Mouse (Mus musculus) limb, embryonic 15.5 days (tissue): ENCODE measurements around the gene Crkl. TPM values are rescaled to one million over a fixed set of nuclear protein-coding genes. Genes with fewer than 3 reads are reported as not detected.
"Not testable (repeated sequence)": the region's sequence is repeated elsewhere in the genome, so short reads cannot be mapped to it uniquely, and the experiment has no call there.

Experiments used
- ATAC-seq: fragments of 200-750 bp; cut with Nextera tagmentation; 2 replicates; pipeline ENCODE4 v1.8.0; 2017; ENCODE audit warnings: low read depth, moderate TSS enrichment; ENCODE audit not compliant: insufficient number of reproducible peaks, low FRiP score, low TSS enrichment
- H3K27ac ChIP-seq: fragments of 300-500 bp; sonication (generic); 2 replicates; pipeline ENCODE4 v1.5.1; 2015; ENCODE audit warnings: moderate library complexity, mild to moderate bottlenecking, inconsistent platforms
- H3K27me3 ChIP-seq: fragments of 300-500 bp; sonication (generic); 2 replicates; pipeline ENCODE4 v1.6.1; 2015; ENCODE audit warnings: inconsistent platforms
- H3K36me3 ChIP-seq: fragments of 300-500 bp; sonication (generic); 2 replicates; pipeline ENCODE4 v1.6.1; 2015; ENCODE audit warnings: inconsistent platforms
- H3K4me1 ChIP-seq: fragments of 300-500 bp; sonication (generic); 2 replicates; pipeline ENCODE4 v1.6.1; 2015; ENCODE audit warnings: inconsistent platforms
- H3K4me2 ChIP-seq: fragments of 300-500 bp; sonication (generic); 2 replicates; pipeline ENCODE4 v1.6.1; 2015; ENCODE audit warnings: mild to moderate bottlenecking, inconsistent platforms
- H3K4me3 ChIP-seq: fragments of 300-500 bp; sonication (generic); 2 replicates; pipeline ENCODE4 v1.5.1; 2015; ENCODE audit warnings: mild to moderate bottlenecking, inconsistent platforms
- H3K9ac ChIP-seq: fragments of 300-500 bp; sonication (generic); 2 replicates; pipeline ENCODE4 v1.6.1; 2015; ENCODE audit warnings: inconsistent platforms
- H3K9me3 ChIP-seq: fragments of 300-500 bp; sonication (generic); 2 replicates; pipeline ENCODE4 v1.6.1; 2016; ENCODE audit warnings: inconsistent platforms
- WGBS: fragments of 180-500 bp; shearing (Covaris S2); methylation state at CpG from one replicate; pipeline ENCODE4 v1.1.7; 2015; 5-methylcytosine and 5-hydroxymethylcytosine counted together
- polyA plus RNA-seq: library from polyadenylated mRNA; unstranded; fragments of >200 nt; fragmentation: Nextera tagmentation; extraction: Ambion mirVana; gene quantifications from 2 replicates; pipeline ENCODE4 v1.2.1, GENCODE M21; 2015

Gene Crkl
- polyA plus RNA-seq, 1 experiment from 2014 or later = 69.5 TPM

DNA sequence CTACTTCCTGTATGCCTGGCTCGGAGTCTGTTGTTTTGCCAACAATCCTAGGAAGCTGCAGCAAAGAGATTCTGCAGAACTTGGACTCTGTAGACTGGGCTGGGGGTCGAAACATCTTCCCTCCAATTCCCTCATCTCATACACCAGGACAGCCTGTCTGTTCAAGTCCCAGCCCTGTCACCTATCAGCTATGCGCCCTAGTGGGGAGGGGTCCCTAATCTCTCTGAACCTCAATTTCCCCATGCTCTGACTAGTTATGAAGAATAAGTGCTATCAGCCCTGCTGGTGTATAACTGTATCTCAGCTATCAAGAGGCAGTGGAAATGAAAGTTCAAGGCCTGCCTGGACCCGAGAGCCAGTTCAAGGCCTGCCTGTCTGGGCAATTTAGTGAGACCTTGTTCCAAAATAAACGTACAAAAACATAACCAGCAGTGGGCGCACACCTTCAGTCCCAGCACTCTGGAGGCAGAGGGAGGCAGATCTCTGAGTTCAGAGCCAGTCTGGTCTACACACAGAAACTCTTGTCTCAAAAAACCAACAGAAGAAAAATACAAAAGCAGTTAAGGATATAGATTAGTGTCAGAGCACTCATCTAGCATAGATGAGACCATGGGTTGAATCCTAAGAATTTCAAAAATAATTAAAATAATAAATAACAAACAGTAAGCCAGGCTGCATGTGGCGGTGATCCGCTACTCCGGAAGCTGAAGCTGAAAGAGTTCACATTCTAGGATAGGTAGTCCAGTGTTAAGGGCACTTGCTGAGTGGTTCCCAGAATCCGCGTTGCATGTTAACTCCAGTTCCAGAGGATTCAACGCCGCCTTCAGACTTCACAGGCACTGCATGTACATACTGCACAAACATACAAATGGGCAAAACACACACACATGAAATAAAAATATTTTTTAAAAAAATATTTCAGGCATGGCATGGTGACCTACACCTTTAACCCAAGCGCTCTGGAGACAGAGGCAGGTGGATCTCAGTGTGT lies 37.0 kb downstream of the Crkl start:
- no peak for ATAC-seq
- no peak overlapping the region for H3K27ac ChIP-seq
- H3K9me3 ChIP-seq = no peaks in the 10 kb centered on the region
- H3K36me3 ChIP-seq = peaks cover 36% of the 10 kb centered on the region
- H3K4me2 ChIP-seq = peak overlapping the region; percentile 89
- 46% methylated on average over 14 of the region's 14 CpGs for whole genome bisulfite sequencing
- H3K4me1 ChIP-seq = peaks cover 14% of the 10 kb centered on the region
- peaks cover 27% of the 10 kb centered on the region for H3K27me3 ChIP-seq
- no peak overlapping the region; the same call in 1 of the 2 replicates for H3K9ac ChIP-seq
- H3K4me3 ChIP-seq = peak overlapping the region; percentile 41

DNA sequence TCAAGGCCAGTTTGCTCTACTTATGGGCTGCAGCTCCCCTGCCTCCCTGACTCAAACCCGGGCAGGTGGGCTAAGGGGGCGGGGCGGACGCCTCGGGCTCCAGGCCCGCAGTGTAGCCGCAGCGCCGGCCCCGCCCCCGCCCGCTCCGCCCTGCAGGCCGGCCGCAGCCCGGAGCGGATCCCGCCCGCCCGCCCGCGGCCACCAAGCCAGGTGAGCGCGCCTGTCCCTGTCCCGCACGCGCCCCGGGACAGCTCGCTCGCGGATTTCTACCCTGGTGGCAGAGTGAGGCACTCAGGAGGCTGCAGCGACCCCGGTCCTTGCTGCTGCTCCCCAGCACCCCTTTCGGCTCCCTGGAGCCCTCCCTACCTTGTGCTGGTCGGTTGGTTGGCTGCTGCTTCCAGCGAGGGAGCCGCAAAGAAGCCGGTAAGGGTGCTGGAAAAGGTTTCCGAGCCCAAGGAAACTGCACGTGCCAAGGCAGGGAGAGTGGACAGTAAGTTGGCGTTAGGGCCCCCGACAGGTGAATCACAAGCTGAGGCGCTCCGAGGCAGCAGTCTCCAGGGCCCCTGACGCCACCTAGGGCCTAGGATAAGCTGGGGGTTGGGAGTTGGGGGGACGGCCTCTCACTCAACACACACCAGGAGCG lies 37.8 kb downstream of the Crkl start, which contains the start of gene Aifm3:
Gene Aifm3, plus strand, starts transcription at position 143 of the 643 bp plus-strand sequence.
- Histone ChIP-seq H3K9me3 (no peaks in the 10 kb centered on the region), H3K9ac (peak within 1 kb of the TSS; percentile 26; the same call in 1 of the 2 replicates), H3K27me3 (peaks cover 27% of the 10 kb centered on the region), H3K36me3 (peaks cover 28% of the 10 kb centered on the region), H3K4me1 (peaks cover 14% of the 10 kb centered on the region), H3K27ac (no peak within 1 kb of the TSS), H3K4me2 (peak within 1 kb of the TSS; percentile 89), H3K4me3 (peak within 1 kb of the TSS; percentile 41)
- ATAC-seq = no peak
- WGBS = 2% methylated on average over 45 of the region's 47 CpGs

DNA sequence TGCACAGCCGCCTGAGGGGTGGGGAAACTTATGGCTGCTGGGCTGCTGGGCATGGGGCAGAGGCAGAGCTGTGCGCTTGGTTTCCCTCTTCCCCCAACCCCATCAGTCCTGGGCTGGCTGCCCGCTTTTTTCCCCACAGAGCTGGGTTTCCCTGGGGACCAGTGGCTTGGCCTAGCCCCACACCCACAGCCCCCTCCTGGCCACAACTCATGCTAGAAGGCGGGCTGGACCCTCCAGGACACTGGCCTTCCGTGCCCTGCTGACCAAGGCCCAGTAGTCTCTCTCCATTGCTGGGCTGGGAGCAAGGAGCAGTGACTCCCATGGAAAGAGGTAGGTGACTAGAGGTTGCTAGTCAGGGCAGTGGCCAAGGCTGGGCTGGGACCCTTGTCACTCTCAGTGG lies 39.4 kb downstream of the Crkl start:
- H3K9ac ChIP-seq = no peak overlapping the region
- no peak for ATAC-seq
- H3K4me2 ChIP-seq = no peak overlapping the region
- no peaks in the 10 kb centered on the region for H3K9me3 ChIP-seq
- H3K36me3 ChIP-seq = peaks cover 12% of the 10 kb centered on the region
- WGBS = 80% methylated on average over 5 of the region's 5 CpGs
- no peak overlapping the region for H3K4me3 ChIP-seq
- no peak overlapping the region for H3K27ac ChIP-seq
- peaks cover 14% of the 10 kb centered on the region for H3K4me1 ChIP-seq
- peaks cover 27% of the 10 kb centered on the region for H3K27me3 ChIP-seq

DNA sequence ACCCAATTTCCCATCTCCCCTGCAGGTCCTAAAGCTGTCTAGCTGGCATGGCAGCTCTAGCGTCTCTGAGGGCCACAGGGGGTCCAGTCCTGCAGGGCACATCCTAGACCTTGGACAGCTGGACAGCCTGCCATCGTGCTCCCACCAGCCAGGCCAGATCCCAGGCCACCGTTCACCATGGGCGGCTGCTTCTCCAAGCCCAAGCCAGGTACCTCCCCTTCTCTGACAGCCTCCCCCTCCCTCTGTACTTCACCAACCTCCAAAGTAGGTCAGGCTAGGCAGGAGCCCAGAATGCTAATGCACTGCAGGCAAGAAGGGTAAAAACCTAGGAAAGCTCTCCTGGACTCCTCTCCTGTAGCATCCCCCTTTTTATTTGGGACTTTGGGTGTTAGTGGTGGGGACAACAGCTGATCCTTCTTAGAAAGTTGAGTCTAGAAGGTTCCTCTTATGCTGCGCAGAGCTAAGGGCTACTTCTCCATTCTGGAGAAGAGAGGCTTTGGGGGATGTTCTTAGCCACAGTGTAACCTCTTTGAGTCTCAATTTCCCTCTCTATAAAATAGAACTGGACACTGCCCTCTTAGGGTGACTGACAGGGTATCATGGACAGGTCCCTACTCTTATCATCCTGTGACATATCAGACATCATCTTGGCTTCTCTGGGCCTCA lies 40.2 kb downstream of the Crkl start:
- Histone ChIP-seq H3K36me3 (peaks cover 8% of the 10 kb centered on the region), H3K4me1 (peaks cover 21% of the 10 kb centered on the region), H3K4me2 (no peak overlapping the region), H3K27me3 (peaks cover 27% of the 10 kb centered on the region), H3K27ac (no peak overlapping the region), H3K9me3 (no peaks in the 10 kb centered on the region), H3K4me3 (no peak overlapping the region), H3K9ac (no peak overlapping the region)
- 66% methylated on average over 5 of the region's 5 CpGs for WGBS
- no peak for ATAC-seq

DNA sequence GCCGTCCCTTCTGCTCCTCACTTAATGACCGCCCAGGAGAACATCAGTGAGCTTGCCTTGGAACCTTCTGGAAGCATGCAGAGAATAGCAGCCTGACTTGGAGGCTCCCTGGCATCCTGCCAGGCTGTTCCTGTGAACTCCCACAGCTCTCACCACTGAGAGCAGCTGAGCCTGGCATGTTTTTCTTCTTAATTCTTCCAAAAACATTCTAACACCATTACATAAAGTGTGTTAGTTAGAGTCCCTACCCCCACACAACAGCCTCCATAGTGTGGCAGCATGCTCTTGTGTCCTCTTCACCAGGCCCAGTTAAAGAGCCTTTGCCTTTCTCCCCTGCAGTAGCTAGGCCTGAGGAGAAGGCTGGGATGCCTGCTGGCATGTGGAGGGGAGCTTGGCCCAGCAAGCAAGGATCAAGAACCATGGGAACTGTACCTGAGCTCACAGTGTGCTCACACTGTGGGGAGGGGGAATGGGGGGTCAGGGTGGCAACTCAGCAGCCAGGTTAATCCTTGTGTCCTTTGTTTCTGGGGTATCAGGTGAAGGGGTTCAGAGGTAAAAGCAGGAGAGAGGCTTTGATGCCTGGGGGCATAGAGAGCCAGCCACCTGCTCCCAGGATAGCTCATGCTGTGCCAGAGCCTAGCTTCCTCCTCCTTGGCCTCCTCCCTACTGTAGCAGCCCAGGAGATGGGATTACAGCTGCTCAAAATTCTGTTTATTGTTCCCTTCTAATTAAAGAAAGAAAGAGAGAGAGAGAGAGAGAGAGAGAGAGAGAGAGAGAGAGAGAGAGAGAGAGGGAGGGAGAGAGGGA lies 44.9 kb downstream of the Crkl start:
- 0 out of 2 replicates have a peak, but pooled peaks cover 1% of the 10 kb centered on the region for H3K27me3 ChIP-seq
- H3K27ac ChIP-seq = peak overlapping the region; percentile 50; the same call in 1 of the 2 replicates
- H3K4me2 ChIP-seq = no peak overlapping the region
- H3K9ac ChIP-seq = no peak overlapping the region
- no peaks in the 10 kb centered on the region for H3K9me3 ChIP-seq
- peaks cover 7% of the 10 kb centered on the region for H3K4me1 ChIP-seq
- H3K4me3 ChIP-seq = no peak overlapping the region
- 41% methylated on average over 2 of the region's 2 CpGs for WGBS
- H3K36me3 ChIP-seq = no peaks in the 10 kb centered on the region
- no peak for ATAC-seq

DNA sequence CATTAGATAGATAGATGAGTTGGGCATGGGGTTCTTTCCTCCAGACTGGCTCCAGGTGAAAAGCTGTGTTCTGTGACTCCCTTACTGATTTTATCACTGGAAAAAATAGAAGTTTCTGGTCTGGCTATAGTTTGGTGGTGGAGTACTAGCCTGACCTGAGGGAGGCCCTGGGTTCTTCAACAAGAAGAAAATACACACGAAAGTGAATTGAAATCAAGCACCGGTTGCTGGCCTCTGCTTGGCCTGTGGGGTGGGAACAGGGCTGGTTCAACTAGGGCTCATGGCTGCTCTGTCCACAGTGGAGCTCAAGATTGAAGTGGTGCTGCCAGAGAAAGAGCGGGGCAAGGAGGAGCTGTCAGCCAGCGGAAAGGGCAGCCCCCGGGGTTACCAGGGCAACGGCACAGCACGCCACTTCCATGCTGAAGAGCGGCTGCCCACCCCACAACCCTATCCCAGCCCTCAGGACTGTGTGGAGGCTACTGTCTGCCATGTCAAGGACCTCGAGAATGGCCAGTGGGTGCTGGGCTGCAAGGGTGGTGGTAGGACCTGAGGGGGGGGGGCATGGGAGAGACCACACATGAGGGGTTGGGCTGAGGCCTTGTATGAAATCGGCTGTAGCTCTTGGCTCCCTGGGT lies 47.6 kb downstream of the Crkl start:
- Histone ChIP-seq H3K4me1 (peaks cover 7% of the 10 kb centered on the region), H3K4me3 (no peak overlapping the region), H3K36me3 (no peaks in the 10 kb centered on the region), H3K27me3 (no peaks in the 10 kb centered on the region), H3K9ac (no peak overlapping the region), H3K27ac (no peak overlapping the region), H3K4me2 (no peak overlapping the region), H3K9me3 (no peaks in the 10 kb centered on the region)
- ATAC-seq = no peak
- 31% methylated on average over 10 of the region's 10 CpGs for WGBS

DNA sequence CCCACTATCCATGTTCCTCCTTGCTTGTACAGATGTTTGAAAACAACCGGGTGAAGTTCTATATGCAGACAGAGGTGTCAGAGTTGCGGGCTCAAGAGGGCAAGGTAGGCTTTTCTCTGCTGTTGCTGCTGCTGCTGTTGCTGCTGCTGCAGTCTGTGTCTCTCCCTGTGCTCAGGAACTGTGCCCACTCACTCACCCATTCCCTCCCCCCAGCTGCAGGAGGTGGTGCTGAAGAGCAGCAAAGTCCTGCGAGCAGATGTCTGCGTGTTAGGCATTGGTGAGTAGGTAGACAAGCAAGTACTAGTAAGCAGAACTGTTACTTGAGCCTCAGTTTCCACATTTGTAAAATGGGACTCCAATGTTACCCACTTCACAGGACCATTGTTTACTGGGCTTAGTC lies 50.9 kb downstream of the Crkl start:
- H3K4me1 ChIP-seq = no peaks in the 10 kb centered on the region
- H3K9ac ChIP-seq = no peak overlapping the region
- no peaks in the 10 kb centered on the region for H3K27me3 ChIP-seq
- no peak overlapping the region for H3K27ac ChIP-seq
- no peak overlapping the region for H3K4me3 ChIP-seq
- WGBS = 74% methylated on average over 4 of the region's 4 CpGs
- H3K4me2 ChIP-seq = no peak overlapping the region
- no peaks in the 10 kb centered on the region for H3K36me3 ChIP-seq
- no peaks in the 10 kb centered on the region for H3K9me3 ChIP-seq
- no peak for ATAC-seq

DNA sequence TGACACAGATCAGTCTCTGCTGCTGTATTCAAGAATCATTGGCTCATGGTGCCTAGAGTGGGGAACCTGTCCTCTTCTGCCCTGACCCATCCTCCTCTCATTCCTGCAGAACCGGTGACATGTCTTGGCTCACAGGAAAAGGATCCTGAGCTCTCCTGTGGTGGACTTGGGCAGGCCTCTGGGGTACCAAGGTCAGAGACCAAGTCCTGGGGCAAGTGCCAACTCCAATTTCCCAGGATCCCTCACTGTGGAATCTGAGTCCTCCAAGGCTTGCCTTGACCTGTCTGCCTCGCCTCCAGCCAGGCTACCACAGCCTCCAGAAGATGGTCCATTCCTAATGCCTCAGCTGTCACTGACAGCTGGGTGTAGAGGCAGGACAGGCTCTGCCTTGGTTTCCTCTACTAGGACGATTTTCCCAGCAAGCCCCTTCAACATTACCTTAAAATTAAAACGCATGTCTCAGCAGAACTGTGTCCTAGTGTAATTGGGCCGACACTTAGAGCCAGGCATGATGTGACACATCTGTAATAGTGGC lies 55.3 kb downstream of the Crkl start:
- H3K27ac ChIP-seq = no peak overlapping the region
- no peak overlapping the region for H3K4me2 ChIP-seq
- WGBS = 81% methylated on average over 5 of the region's 5 CpGs
- H3K9ac ChIP-seq = no peak overlapping the region
- peaks cover 15% of the 10 kb centered on the region for H3K36me3 ChIP-seq
- H3K4me1 ChIP-seq = peaks cover 13% of the 10 kb centered on the region
- no peaks in the 10 kb centered on the region for H3K27me3 ChIP-seq
- ATAC-seq = no peak
- H3K4me3 ChIP-seq = no peak overlapping the region
- no peaks in the 10 kb centered on the region for H3K9me3 ChIP-seq

DNA sequence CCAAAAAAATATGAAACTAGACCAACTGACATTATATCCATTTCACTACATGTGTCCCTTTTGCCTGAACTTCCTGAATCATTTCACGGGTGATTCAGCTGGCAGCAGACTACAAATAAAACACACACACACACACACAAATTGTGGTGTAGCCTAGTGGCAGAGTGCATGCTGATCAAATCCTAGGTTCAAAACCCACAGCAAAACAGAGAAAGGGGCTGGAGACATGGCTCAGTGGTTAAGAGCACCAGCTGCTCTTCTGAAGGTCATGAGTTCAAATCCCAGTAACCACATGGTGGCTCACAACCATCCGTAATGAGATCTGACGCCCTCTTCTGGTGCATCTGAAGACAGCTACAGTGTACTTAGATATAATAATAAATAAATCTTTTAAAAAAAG lies 56.2 kb downstream of the Crkl start:
- H3K27me3 ChIP-seq, H3K9me3 ChIP-seq, ATAC-seq: not testable (repeated sequence)
- Histone ChIP-seq H3K27ac (peak overlapping the region; percentile 92), H3K4me1 (peaks cover 13% of the 10 kb centered on the region), H3K9ac (peak overlapping the region; percentile 64; the same call in 1 of the 2 replicates), H3K4me3 (peak overlapping the region; percentile 67), H3K4me2 (peak overlapping the region; percentile 72), H3K36me3 (peaks cover 24% of the 10 kb centered on the region)
- 30% methylated on average over 3 of the region's 3 CpGs for WGBS

DNA sequence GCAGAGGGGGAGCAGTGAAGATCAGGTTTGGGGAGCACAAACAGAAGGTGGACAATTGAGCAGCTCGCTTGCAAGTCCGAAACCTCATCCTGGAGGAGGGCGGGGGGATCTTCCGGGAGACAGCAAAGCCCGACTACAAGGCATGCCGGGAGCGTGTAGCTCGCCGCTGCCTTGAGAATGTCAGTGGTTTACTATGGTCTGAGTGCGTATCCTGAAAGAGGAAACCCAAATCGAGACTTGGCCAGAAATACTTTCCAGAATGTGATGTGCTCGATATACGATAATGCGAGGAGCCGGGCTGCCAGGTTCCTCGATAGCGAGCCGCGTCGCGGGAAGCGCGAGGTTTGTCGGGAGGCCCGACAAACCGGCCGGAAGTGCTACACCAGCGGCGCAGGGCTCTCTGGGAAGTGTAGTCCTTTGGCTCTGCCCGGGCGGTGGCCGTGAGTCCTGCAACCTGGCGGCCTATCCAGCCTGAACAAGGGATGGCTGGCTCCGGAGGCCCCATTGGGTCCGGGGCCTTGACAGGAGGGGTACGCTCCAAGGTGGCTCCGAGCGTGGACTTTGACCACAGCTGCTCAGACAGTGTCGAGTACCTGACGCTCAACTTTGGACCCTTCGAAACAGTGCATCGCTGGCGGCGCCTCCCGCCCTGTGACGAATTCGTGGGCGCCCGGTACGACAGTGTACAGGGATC lies 56.9 kb downstream of the Crkl start, which contains the start of gene Lztr1:
Gene Lztr1, plus strand, starts transcription at position 143 of the 694 bp plus-strand sequence.
- Histone ChIP-seq H3K4me3 (peak within 1 kb of the TSS; percentile 67), H3K4me2 (peak within 1 kb of the TSS; percentile 72), H3K9me3 (no peaks in the 10 kb centered on the region), H3K4me1 (peaks cover 13% of the 10 kb centered on the region), H3K36me3 (peaks cover 31% of the 10 kb centered on the region), H3K9ac (peak within 1 kb of the TSS; percentile 64), H3K27me3 (no peaks in the 10 kb centered on the region), H3K27ac (peak within 1 kb of the TSS; percentile 92)
- peak; percentile 93 for ATAC-seq
- under 1% methylated on average over 50 of the region's 50 CpGs for WGBS
